Mouse (Mus musculus): Measurements from ENCODE around the gene Hnf4a. TPM values are rescaled to one million over a fixed set of nuclear protein-coding genes. Genes with fewer than 3 reads are reported as not detected.

Hnf4a gene
- polyA plus RNA-seq, 1 experiment from 2014 or later: 0.04 TPM

GRCm38 (mm10) chr2:163534958-163535524, 28.4 kb downstream of the Hnf4a start:
- Histone ChIP-seq H3K27ac (replicated peaks) (no peak overlapping the region), H3K4me1 (peaks cover 5% of the 10 kb centered on the region), H3K4me2 (peak overlapping the region; percentile 74), H3K9me3 (replicated peaks) (no peaks in the 10 kb centered on the region), H3K36me3 (no peaks in the 10 kb centered on the region), H3K9ac (replicated peaks) (peak overlapping the region; percentile 56), H3K4me3 (replicated peaks) (peak overlapping the region; percentile 34), H3K27me3 (replicated peaks) (no peaks in the 10 kb centered on the region)
- peak; percentile 85 for ATAC-seq (ENCODE audit: low FRiP score)
- WGBS: 8% methylated on average over 22 of the region's 22 CpGs

GRCm38 (mm10) chr2:163537443-163537842, 30.8 kb downstream of the Hnf4a start:
- H3K9me3 ChIP-seq (replicated peaks): no peaks in the 10 kb centered on the region
- H3K9ac ChIP-seq (replicated peaks): no peak overlapping the region
- H3K27me3 ChIP-seq (replicated peaks): no peaks in the 10 kb centered on the region
- H3K27ac ChIP-seq (replicated peaks): no peak overlapping the region
- peaks cover 5% of the 10 kb centered on the region for H3K4me1 ChIP-seq
- WGBS: 82% methylated on average over 5 of the region's 5 CpGs
- no peaks in the 10 kb centered on the region for H3K36me3 ChIP-seq
- ATAC-seq (ENCODE audit: low FRiP score): no peak
- no peak overlapping the region for H3K4me3 ChIP-seq (replicated peaks)
- no peak overlapping the region for H3K4me2 ChIP-seq

DNA sequence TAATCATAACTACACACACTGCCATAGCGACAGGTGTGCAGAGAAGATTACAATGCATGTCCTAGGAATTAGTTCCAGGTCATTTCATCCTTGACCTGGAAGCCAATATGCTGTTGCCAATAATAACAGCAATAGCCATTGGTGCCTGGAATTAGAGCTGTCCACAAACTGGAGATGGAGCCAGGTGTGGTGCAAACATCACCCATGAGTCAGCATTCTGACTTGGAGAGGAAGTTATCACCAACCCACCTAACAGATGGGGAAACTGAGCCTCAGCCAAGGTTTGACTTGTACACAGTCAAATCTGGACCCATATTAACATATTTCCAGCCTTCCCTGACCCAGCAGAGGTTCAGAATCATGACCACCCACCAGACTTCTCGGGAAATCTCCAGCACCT, 31.8 kb downstream of the Hnf4a start:
- Histone ChIP-seq H3K9me3 (replicated peaks) (no peaks in the 10 kb centered on the region), H3K4me1 (peaks cover 5% of the 10 kb centered on the region), H3K9ac (replicated peaks) (no peak overlapping the region), H3K27me3 (replicated peaks) (no peaks in the 10 kb centered on the region), H3K4me3 (replicated peaks) (no peak overlapping the region), H3K27ac (replicated peaks) (no peak overlapping the region), H3K36me3 (no peaks in the 10 kb centered on the region), H3K4me2 (no peak overlapping the region)
- no peak for ATAC-seq (ENCODE audit: low FRiP score)
- WGBS: 92% methylated on average over 2 of the region's 2 CpGs

DNA sequence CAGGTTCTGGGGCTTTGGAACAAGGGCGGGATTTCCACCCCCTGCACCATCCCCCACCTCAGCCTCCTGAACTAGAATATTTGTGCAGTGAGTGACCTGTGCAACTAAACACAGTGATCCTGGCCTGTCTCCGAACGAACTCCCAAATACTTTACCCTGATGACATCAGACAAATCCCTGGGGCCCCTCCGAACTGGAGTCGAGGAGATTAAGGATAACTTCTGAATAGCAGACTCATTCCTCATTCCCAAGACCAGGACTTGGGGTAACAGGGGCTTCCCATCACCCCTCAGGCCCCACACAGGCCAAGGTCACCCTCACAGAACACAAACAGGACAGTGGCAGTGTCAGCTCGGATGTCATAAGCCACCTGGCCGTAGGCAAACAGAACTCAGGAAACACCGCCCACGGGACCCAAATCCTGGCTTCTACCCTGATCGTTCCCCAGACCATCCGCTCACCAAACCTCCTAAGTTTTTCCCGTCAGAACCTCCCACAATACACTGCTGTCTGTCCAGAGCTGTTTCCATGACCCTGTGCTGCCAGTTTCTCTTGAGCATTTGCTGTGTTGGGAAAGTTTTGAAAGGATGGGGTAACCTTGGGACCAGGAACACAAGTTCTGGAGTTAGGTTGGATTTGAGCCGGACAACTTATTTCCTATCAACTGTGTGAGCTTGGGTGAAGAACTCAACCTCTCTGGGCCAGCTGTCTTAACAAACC, 32.9 kb downstream of the Hnf4a start:
- Histone ChIP-seq H3K4me2 (no peak overlapping the region), H3K27ac (replicated peaks) (no peak overlapping the region), H3K9me3 (replicated peaks) (no peaks in the 10 kb centered on the region), H3K4me3 (replicated peaks) (no peak overlapping the region), H3K4me1 (peaks cover 5% of the 10 kb centered on the region), H3K27me3 (replicated peaks) (no peaks in the 10 kb centered on the region), H3K36me3 (no peaks in the 10 kb centered on the region), H3K9ac (replicated peaks) (no peak overlapping the region)
- 86% methylated on average over 13 of the region's 13 CpGs for WGBS
- ATAC-seq (ENCODE audit: low FRiP score): no peak

- 81% methylated on average over 9 of the region's 9 CpGs for WGBS
- H3K4me1 ChIP-seq: no peaks in the 10 kb centered on the region
- H3K27me3 ChIP-seq (replicated peaks): no peaks in the 10 kb centered on the region
- no peak overlapping the region for H3K9ac ChIP-seq (replicated peaks)
- no peak for ATAC-seq (ENCODE audit: low FRiP score)
- no peaks in the 10 kb centered on the region for H3K36me3 ChIP-seq
- H3K9me3 ChIP-seq (replicated peaks): no peaks in the 10 kb centered on the region
- H3K27ac ChIP-seq (replicated peaks): no peak overlapping the region
- H3K4me3 ChIP-seq (replicated peaks): no peak overlapping the region
- H3K4me2 ChIP-seq: no peak overlapping the region
Observed at GRCm38 (mm10) chr2:163540231-163541117, 33.9 kb downstream of the Hnf4a start.

GRCm38 (mm10) chr2:163541568-163542182, 35.1 kb downstream of the Hnf4a start:
- Histone ChIP-seq H3K4me2 (no peak overlapping the region), H3K4me3 (replicated peaks) (no peak overlapping the region), H3K9me3 (replicated peaks) (no peaks in the 10 kb centered on the region), H3K27ac (replicated peaks) (no peak overlapping the region), H3K9ac (replicated peaks) (no peak overlapping the region), H3K36me3 (no peaks in the 10 kb centered on the region), H3K27me3 (replicated peaks) (no peaks in the 10 kb centered on the region), H3K4me1 (no peaks in the 10 kb centered on the region)
- WGBS: 85% methylated on average over 10 of the region's 10 CpGs
- ATAC-seq (ENCODE audit: low FRiP score): no peak

DNA sequence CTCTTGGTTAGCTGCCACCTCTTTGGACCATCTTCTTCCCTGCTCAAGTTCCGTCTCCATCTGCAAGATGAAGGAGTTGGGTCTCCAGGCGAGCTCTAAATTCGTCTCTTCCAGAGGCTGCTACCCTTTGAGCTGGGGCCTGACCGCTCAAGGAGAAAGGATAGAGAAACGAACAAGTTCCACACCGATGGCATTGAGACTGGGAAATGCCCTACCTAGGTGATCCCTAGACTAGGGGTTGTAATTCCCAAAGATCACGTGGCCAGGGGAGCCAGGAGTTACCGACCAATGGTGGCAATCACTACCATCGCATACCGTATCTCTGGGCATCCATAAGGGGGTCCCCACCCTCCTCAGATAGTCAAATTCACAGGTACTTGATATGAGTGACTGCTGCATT, 36.1 kb downstream of the Hnf4a start:
- no peaks in the 10 kb centered on the region for H3K36me3 ChIP-seq
- no peak for ATAC-seq (ENCODE audit: low FRiP score)
- no peaks in the 10 kb centered on the region for H3K27me3 ChIP-seq (replicated peaks)
- no peak overlapping the region for H3K4me3 ChIP-seq (replicated peaks)
- H3K9ac ChIP-seq (replicated peaks): no peak overlapping the region
- no peak overlapping the region for H3K4me2 ChIP-seq
- no peaks in the 10 kb centered on the region for H3K4me1 ChIP-seq
- H3K27ac ChIP-seq (replicated peaks): no peak overlapping the region
- 90% methylated on average over 10 of the region's 10 CpGs for WGBS
- no peaks in the 10 kb centered on the region for H3K9me3 ChIP-seq (replicated peaks)

GRCm38 (mm10) chr2:163546623-163547318, 40.2 kb downstream of the Hnf4a start:
- WGBS: 70% methylated on average over 14 of the region's 14 CpGs
- Histone ChIP-seq H3K4me3 (replicated peaks) (no peak overlapping the region), H3K4me1 (peaks cover 5% of the 10 kb centered on the region), H3K9me3 (replicated peaks) (no peaks in the 10 kb centered on the region), H3K9ac (replicated peaks) (no peak overlapping the region), H3K4me2 (no peak overlapping the region), H3K27me3 (replicated peaks) (no peaks in the 10 kb centered on the region), H3K36me3 (no peaks in the 10 kb centered on the region), H3K27ac (replicated peaks) (no peak overlapping the region)
- no peak for ATAC-seq (ENCODE audit: low FRiP score)

DNA sequence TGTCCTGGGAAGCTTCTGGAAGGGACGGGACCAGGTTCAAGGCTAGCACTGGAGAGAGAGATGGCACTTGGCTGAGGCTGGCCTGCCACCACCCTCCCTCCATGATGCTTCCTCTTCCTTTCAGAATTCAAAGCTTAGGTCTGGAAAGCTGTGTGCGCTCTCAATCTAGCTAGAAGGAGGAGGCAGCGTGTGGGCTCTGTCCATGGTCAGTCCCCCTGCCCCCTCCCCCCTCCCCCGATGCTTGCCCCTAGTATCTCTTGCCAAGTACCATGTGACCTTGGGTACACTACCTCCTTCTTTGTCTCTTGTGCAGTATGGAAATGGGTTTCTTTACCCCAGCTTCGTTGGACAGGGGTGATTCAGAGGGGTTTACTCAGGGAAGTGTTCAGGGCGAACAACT, 42.2 kb downstream of the Hnf4a start:
- Histone ChIP-seq H3K4me1 (peaks cover 5% of the 10 kb centered on the region), H3K9ac (replicated peaks) (no peak overlapping the region), H3K9me3 (replicated peaks) (no peaks in the 10 kb centered on the region), H3K36me3 (no peaks in the 10 kb centered on the region), H3K4me3 (replicated peaks) (no peak overlapping the region), H3K27ac (replicated peaks) (no peak overlapping the region), H3K4me2 (no peak overlapping the region), H3K27me3 (replicated peaks) (no peaks in the 10 kb centered on the region)
- no peak for ATAC-seq (ENCODE audit: low FRiP score)
- WGBS: 77% methylated on average over 6 of the region's 6 CpGs

GRCm38 (mm10) chr2:163549786-163550185, 43.2 kb downstream of the Hnf4a start:
- H3K4me3 ChIP-seq (replicated peaks): no peak overlapping the region
- peaks cover 5% of the 10 kb centered on the region for H3K4me1 ChIP-seq
- WGBS: 19% methylated on average over 6 of the region's 6 CpGs
- no peak for ATAC-seq (ENCODE audit: low FRiP score)
- no peak overlapping the region for H3K9ac ChIP-seq (replicated peaks)
- no peaks in the 10 kb centered on the region for H3K9me3 ChIP-seq (replicated peaks)
- no peak overlapping the region for H3K4me2 ChIP-seq
- no peaks in the 10 kb centered on the region for H3K36me3 ChIP-seq
- no peak overlapping the region for H3K27ac ChIP-seq (replicated peaks)
- no peaks in the 10 kb centered on the region for H3K27me3 ChIP-seq (replicated peaks)

- Histone ChIP-seq H3K9ac (replicated peaks) (no peak overlapping the region), H3K27ac (replicated peaks) (no peak overlapping the region), H3K4me3 (replicated peaks) (no peak overlapping the region), H3K4me2 (no peak overlapping the region), H3K4me1 (peaks cover 5% of the 10 kb centered on the region), H3K27me3 (replicated peaks) (no peaks in the 10 kb centered on the region), H3K36me3 (no peaks in the 10 kb centered on the region), H3K9me3 (replicated peaks) (no peaks in the 10 kb centered on the region)
- 58% methylated on average over 8 of the region's 8 CpGs for WGBS
- no peak for ATAC-seq (ENCODE audit: low FRiP score)
Observed at GRCm38 (mm10) chr2:163552518-163552929, 45.9 kb downstream of the Hnf4a start.
